Mouse (Mus musculus): ENCODE measurements around the gene Xpr1.

The Xpr1 gene

DNA sequence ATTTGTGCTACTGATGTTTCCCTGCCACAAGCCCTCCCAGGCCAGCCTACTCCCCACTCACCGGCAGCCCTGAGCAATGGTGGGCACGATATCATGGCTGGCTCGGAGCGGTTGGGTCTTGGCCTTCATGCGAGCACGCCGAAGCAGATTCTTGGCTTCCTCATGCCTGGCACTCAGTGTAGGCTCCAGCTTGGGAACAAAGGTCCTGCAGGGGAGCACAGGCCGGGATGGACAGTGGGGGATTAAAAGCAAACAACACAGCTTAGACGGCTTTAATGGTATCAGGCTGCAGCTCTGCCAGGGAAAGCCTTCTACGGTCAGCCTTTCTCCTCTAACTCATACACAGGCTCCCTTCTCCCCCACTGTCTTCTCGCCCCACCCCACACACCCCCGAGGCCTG is 184.8 kb downstream of the Xpr1 start:
- in situ Hi-C loops (cut with MboI, MseI) = no loop called here

DNA sequence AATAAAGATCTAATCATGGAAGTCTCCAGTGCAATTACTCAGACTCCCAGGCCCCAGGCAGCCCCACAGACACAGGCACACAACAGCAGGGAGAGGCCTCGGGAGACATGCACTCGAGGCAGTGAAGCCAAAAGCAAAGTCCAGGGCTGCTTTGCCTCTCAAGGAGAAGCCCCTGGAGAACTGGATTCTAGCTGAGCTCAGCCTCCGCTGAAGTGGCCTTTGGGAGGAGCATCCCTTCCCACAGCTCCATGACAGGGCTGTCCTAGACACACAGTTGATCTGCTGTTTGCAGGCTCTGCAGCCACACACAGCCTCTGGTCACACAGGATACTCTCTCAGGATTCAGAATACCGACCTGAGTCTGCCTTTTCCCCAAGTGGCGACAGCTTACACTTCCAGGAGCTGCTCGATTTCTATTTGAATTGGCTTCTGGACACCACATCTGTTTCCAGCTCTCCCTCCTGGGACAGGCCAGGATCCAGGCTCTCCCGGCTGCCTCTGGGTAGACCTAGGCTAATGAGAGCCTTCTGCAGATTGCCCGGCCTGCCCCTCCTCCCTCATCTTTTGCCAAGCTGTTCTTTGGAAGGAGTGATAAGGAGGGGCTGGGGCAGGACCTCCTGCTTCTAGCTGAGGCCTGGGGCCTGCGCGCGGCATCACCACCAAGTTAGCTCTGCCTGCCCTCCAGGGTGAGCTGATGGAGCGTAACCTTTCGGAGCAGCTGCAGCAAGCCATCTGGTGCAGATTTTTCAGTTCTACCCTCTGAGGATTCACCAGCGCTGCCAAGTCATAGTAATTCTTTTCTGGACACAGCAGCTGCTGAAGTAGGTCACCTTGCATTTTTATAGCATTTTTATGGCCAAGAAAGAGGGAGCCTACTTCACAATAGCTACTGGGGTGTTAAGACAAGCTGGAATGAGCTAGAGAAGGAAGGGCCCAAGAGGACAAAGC is 187.5 kb downstream of the Xpr1 start:
- in situ Hi-C loops (cut with MboI, MseI) = loop anchor here in 1 of 2 experiments (5.0 kb wide), 1 partner anchor 442 kb away; no protein-coding TSS in a partner anchor
